Mouse (Mus musculus) urinary bladder, postnatal 25 days (tissue): ENCODE results near the gene Olfr1443.
"Not testable (repeated sequence)": the region's sequence is repeated elsewhere in the genome, so short reads cannot be mapped to it uniquely, and the experiment has no call there.

Source experiments
- DNase-seq: peaks from one replicate; pipeline ENCODE4 v3.0.0; 2022; ENCODE audit warnings: low spot score

The Olfr1443 gene

DNA sequence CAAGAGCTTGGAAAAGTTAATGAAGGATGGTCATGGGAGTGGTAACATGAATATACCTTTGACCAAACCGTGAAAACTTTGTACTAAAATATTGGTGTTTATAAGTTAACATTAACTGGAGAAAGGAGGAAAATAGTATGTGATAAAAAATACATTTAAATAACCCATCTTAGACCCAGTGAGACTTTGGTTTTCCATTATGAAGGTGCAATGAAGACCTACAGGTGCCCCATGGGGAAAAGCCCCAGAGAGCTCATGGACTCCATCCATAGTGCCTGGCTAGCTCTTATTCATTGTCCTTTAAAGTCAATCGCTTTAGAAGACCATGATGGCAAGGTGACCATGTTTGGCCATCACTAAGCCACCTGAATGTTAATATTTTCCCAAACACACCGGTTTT is at the start of gene Olfr1443:
Olfr1443 (plus strand) TSS at position 301 of the 400 bp plus-strand sequence.
- DNase-seq: no peak

DNA sequence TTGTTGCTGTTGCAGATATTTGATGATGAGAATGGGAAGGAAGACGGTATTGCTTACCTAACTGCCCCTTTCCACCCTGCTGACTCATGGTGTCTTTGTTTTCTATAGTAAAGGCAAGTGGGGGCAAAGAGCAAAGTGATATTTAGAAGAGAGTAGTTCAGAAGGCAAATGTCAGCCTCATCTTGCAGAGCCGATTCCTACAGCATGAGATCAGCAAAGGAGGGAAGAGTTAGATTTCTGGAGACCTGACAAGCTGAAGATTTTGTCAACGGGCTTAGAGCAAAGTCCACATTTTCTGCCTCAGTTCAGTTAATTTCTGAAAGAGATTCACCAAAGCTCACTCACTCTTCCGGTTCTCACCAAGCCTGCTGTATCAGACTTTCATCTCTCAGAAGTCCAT is 44.7 kb upstream of the Olfr1443 start, which contains the start of gene Glyat:
Glyat (plus strand) TSS at position 133 of the 400 bp plus-strand sequence.
- no peak for DNase-seq

DNA sequence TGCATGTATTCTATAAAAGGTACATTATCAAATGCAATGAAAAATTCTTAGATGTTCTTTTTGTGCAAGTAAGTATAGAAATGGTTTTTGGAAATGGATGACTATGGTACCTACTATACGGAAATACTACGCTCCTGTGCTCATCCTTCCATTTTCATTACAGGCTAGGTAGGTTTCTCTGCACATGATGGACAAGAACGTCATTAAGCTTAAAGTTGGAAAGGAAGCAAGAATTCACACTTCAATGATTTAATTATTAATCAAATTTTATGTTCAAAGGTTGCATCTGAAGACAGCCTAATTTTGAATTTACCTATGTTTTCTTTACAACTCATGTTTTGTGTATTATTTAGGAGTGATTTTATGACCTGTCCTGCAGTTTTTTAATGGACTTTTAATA is 43.7 kb upstream of the Olfr1443 start:
- no peak for DNase-seq

DNA sequence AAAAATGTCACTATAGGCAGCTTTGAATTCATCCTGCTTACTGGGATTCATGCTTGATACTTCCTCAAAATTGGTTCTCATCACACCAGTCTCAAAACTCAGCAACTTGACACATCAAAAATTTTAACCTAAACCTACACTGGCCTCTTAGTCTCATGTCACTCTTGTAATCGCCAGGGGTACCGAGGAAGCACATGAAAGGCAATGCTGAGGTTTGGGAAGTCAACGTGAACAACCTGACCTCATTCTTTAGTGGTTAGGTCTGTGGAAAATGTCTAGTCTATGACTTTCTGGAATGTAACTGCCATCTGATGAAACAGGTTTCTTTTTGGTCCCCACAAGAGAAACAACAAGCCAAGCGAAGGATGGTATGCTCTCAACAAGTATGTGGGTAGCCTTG is 42.9 kb upstream of the Olfr1443 start:
- no peak for DNase-seq

DNA sequence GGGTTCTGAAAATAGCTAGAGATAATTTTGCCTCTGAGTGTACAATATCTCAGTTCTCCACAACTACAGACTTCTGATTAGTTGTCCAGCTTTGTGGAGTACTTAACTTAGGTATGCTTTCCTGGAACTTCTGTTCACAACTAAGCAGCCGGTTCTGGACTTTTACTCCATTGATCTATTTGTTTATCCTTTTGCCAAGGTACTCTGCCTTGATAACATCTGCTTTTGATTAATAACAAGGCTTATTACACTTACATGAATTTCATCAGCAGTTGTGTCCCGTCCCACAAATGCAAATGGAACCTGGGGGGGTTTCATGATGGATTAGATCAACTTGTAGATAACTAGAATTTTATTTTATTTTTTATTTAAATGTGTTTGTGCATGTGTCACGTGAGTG is 41.0 kb upstream of the Olfr1443 start:
- no peak for DNase-seq

DNA sequence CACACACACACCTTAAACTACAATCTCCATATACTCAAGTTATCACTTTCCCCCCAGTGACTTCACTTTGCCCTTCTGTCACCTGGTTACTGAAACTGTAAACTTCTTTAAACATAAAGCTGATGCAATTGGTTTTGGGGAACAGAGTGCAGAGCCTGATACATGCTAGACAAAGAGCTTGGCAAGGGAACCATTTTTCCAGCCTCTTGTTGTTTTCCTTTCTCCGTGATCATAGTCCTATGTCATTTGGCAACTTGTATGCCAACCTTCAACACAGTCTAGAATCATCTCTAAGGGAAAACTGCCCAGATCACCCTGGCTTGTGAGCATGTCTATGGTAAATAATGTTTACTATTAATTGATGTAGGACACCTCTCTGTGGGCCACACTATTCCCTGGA is 39.9 kb upstream of the Olfr1443 start:
- no peak for DNase-seq

DNA sequence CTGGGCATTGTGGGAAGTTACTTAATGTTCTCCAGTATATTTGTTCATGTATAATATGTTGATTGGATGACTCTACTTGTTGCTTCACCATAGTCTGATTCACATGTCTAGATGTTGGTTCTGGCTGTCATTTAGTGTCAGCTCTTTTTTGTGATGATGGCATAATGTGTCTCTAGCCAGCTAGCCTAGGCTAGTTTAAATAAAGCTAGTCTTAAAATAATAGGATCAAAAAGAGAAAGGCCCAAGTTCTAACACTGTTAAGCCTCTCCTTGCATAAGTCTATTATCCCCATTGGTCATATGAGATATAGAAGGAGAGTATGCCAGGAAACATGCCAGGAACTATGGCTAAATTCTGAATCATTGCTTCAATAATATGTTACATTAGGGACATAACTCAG is 28.4 kb upstream of the Olfr1443 start:
- no peak for DNase-seq

DNA sequence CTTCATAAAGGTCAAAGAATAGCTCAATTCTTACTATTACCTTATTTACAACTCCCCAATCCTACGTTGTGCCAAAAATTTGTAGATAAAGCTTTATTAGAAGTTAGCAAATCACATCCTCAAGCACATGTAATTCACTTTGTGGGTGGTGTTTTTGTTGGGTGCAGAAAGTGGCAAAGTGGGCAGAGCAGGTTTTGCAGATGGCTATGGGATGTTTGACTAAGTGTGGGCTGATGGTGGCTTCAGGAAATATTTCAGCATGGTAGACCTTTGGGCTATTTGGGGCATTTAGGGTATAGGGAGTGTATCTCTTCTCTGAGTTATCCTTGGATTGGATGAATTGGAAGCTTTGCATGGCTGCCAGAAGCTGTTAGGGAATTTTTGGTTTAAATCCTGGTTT is 11.8 kb upstream of the Olfr1443 start:
- no peak for DNase-seq

DNA sequence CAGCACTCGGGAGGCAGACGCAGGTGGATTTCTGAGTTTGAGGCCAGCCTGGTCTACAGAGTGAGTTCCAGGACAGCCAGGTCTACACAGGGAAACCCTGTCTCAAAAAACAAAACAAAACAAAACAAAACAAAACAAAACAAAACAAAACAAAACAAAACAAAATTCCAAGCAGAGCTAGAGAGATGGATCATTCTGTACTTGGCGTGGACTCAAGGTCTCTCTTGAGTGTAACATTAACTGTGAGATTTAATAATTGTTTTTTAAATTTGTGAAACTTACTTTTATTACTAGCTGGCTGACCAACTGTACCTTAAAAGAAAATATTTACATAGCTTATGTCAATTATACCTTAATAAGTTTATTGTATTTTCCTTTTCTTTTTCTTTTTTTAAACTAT is 9.3 kb upstream of the Olfr1443 start:
- not testable (repeated sequence) for DNase-seq

DNA sequence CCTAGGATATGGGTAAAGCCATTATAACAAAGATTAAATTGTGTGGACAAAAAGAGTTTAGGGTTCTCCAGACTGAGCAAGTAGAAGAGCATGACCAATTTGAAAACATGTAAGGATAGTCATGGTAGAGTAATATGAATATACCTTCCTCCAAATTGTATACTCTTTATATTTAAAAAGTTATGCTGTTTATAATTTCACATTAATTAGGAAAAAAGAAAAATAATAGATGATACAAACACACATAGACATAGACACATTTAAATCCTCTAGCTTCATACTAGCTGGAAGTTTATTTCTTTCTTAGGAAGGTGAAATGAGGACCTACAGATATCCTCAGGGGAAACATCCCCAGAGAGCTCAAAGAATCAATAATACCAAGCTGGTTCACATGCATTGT is 7.8 kb upstream of the Olfr1443 start, which contains the start of gene Olfr1442:
Olfr1442 (plus strand) TSS at position 301 of the 400 bp plus-strand sequence.
- no peak for DNase-seq

DNA sequence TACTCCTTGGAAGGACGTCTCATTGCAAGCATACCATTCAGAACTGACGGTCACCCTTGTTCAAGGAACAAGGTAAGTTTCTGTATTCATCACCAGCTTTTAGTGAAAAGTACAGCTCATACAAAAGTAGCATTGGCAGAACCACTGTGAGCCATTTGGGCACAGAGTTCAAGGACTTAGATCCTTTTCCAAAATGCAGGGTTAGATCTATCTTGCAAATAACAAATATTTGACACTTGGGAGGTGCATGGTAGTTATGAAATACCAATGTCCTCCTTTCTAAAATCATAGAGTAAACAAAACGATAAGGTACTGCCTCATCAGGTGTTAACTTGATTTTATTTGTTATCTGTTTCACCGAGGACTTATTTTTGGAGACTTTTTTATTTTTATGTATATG is 6.9 kb upstream of the Olfr1443 start:
- DNase-seq: no peak

DNA sequence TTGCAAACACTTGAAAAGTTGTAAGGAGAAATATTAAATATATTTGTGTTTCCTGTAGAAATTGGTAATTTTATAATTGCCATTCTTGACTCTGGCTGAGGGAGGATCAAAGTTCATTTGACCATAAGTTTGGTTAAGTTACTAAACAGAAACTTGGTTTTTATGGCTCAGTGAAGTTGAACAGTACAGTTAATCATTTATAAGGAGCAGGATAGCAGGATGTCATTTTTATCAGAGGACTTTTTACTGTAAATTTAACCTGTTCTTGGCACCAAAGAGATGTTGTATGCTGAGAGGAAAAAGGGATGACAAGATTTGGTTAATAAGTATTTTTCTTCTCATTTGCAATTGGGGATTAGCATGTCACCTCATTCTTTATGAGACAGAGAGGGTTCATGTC is 6.7 kb downstream of the Olfr1443 start:
- no peak for DNase-seq

DNA sequence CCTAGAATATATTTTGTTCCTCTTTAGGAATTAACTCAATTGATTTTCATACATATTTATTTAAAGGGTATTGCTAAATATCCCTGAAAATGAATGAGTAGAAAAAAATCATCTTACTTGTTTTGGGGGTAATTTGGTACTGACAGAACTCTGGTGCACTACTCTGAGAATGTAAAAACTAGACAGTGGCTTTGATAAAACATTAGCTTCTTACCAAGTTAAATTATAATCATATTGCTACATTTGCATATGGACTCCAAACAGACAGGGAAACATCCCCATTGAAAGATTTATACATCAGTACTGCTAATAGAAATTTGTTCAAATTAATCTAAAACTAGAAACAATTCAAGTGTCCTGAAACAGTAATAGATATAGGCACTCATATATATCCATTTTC is 7.3 kb downstream of the Olfr1443 start:
- DNase-seq: no peak

DNA sequence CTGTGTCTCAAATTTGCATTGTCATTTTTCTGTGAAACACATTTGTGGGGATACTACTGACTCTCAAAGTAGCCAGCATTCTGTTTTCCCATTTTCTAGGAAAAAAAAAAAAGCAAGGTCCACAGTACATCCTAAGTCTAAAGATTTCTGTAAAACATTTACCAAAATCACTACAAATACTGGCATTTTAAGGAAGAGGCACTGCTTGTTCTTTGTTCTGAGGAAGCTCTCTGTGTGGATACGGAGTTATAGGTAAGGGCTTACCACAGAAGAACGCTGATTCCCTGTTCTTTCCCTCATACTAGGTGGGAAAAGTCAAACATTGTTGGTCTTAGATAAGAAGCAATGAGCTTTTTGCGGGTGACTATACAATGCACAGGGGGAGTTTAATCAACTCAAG is 17.7 kb downstream of the Olfr1443 start, which contains the start of gene Keg1:
Keg1 (plus strand) TSS at position 197 of the 400 bp plus-strand sequence.
- no peak for DNase-seq

DNA sequence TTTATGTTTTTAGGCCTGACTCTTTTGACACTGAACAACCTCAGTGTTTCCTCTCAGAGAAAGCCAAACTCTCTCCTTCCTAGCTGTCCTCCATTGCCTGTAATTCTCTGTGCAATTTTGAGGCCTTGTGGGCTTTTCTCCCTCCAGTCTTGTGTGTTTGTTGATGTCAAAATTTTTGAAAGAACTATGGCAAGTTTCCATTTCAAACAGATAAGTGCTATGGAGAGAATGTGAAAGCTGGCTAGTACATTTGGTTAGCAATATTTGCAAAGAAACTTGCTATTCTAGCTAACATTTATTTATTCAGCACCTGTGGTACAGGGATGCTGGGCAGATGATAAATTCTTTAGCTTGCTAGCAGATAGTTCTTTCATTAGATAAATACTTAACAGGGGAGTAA is 18.3 kb downstream of the Olfr1443 start:
- no peak for DNase-seq

DNA sequence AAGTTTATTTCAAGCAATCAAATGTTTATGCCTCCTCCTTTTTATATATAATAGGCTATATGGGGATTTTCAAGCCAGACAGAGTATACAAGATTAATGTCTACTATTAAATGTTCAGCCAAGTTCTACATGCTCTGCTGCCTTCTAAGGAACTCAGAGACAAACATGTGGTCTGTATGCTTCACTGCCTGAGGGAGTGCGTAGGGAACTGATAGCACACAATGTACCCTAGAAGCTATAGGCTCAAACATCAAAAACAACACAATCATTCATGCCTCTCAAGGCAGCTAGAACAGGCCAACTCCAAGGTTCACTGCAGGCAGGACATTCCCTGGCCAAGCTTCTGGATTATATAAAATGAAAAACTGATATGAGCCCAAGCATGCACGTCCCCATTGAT is 30.5 kb downstream of the Olfr1443 start:
- no peak for DNase-seq

DNA sequence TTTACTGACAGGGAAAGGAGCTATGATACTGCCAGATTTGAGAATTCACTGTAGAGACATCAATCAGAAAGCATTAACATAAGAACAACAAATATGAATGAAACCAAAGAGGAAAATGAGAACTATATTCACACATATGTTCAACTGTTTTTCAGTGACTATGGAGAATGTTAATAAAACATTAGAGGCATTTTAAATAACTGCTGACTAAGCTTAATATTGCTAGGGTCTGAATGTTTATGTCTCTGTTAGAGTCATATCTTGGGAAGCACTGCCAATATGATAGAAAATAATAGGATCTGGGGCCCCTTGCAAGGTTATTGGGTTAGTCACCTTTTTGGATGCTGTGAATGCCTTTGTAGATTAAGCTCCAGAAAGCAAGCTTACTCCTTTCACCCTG is 31.1 kb downstream of the Olfr1443 start:
- DNase-seq: no peak

DNA sequence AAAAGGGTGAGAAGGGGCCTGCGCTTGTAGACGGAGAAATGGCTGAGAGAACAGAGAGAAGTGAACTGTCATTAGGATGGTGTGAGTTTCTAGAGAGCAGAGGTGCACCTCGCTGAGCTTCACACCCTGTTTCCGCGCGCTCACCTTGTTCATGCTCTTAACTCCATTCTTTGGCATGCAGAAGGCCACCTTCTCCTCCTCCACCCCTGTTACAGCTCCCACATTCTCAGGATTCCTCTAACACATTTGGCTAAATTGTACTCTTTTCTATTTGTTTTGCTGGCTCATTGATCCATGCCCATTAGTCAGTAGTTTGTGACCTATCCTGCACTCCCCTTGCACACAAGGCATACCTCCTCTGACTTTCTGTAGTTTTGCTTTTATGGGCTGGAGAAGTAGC is 41.3 kb downstream of the Olfr1443 start:
- no peak for DNase-seq

DNA sequence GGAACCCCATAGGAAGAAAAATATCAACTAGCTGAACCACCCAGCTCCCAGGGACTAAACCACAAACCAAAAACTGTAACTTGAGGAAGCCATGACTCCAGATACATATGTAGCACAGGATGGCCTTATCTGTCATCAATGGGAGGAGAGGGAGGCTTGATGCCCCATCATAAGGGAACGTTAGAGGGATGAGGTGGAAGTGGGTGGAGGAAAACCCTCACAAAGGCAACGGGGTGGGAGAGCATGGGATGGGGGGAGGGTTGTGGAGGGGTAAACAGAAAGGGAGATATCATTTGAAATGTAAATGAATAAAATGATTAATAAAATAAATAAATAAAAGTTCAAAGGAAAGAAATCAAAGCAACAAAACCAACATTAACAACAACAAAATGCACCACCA is 42.6 kb downstream of the Olfr1443 start:
- DNase-seq: no peak

DNA sequence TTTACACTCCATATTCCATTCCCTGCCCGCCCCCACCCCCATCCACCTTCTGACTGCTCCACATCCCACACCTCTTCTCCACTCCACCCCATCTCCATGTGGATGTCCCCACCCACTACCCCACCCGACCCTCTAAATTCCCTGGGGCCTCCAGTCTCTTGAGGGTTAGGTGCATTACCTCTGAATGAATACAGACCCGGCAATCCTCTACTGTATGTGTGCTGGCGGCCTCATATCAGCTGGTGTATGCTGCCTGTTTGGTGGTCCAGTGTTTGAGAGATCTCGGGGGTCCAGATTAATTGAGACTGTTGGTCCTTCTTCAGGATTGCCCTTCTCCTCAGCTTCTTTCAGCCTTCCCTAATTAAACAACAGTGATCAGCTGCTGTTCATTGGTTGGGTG is 43.0 kb downstream of the Olfr1443 start:
- DNase-seq: not testable (repeated sequence)

DNA sequence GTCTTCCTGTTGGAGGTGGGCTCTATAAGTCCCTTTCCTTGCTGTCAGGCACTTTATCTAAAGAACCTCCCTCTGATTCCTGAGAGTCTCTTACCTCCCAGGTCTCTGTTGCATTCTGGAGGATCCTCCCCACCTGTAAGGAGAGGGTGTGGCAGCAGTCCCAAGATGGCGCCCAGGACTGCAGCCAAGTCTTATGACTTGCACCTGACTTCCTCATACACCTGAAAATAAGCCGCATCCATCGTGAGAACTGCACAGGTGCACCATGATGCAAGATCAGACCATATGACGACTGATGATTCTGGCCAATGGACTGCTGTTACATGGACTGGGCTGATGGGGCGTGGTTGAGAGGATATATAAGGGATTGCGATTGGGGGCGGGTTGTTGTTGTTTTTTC is 43.7 kb downstream of the Olfr1443 start:
- DNase-seq: not testable (repeated sequence)

DNA sequence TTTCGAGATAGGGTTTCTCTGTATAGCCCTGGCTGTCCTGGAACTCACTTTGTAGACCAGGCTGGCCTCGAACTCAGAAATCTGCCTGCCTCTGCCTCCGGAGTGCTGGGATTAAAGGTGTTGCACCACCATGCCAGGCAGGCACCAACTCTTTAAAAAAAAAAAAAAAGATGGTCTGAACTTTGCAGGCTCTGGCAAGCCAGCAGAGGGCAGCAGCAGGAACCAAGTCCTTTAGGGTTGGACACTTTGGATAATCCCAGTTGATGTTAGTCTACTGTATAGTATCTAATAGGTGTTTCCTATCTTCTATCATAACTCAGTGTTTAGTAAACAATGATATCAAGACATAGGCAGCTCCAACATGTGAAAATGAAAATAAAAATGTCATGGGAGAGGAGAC is 44.4 kb downstream of the Olfr1443 start:
- DNase-seq: peak; percentile 26

DNA sequence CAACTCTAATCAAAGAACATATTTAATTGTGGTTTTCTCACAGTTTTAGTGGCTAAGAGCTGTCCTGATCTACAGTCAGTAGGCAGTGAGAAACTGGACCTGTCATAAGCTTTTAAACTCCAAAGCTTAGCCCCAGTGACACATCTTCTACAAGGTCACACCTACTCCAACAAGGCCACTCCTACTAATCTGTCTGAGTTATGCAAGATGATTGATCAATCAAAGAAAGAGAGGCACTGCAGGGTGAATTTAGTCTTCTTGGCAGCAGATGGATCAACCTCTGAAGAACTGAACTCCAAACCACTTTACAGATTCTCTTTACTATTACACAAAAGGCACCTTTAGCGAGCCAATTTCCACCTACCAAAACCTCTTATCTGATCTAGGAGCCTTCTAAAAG is 47.9 kb downstream of the Olfr1443 start:
- DNase-seq: no peak

DNA sequence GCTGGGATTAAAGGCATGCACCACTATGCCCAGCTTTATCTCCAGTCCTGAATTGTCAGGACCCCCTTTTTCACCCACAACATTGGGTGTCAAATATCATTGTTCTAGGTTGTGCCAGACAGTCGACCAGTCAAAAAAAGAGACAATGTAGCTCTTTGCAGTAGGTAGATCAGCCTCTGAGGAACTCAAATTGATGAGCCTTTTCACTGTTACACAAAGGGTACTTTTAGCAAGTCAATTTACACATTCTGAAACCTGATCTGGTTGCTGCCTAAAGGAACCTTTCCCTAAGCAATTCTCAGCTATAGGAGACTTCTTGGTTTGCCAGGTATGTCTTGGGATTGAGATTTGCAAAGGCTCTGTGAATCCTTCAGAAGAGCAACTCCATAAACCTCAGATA is 53.1 kb downstream of the Olfr1443 start:
- no peak for DNase-seq

DNA sequence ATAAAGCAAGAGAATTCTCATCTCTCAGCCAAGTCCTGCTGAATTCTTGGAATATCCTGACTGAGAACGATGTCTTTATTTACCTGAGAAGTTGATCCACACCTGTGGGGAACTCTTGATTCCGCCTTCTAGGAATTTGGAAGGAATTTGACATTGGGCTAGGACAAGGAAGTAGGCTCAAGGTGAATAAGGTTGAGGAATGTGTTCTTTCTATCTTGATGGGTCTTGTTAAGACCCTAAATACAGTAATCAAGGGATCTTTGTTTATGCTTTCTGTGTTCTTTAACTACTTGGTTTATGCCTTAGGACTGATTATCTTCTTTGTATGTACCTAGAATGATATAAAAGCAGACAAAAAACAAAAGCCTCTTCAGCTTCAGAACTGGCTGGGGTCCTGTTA is 54.0 kb downstream of the Olfr1443 start:
- DNase-seq: no peak
